Mouse (Mus musculus): ENCODE measurements at regions not wholly inside any gene's neighbourhood (a gene's known extent, or its start where the extent isn't known, plus 50 kb on each side); places are given as distances from the start of the nearest gene placed in this dataset.
A peak's percentile ranks its signal among the peaks of the same experiment; 100 is the strongest.

- DNase-seq (ENCODE audit: low read depth, low spot score) = no peak
- H3K27me3 ChIP-seq = no peaks in the 10 kb centered on the region
- ChIA-PET POLR2A (interaction anchor here (1.1 kb wide), 1 partner anchor 16 kb away, joined by 4 read pairs; no protein-coding TSS in a partner anchor), CTCF (no interaction called here)
- no peak for ATAC-seq
- in situ Hi-C loops (cut with MboI; ENCODE audit: low pct_unique_long_range_greater_than_20kb) = no loop called here
- TF ChIP-seq CTCF (IDR thresholded peaks at IDR 0.05) = no peak
Measured at GRCm38 (mm10) chr17:45318211-45319076, 115.1 kb downstream of the Cdc5l start.

GRCm38 (mm10) chr17:45312510-45313266, 120.8 kb downstream of the Cdc5l start:
- CTCF ChIA-PET = no interaction called here
- peaks cover 3% of the 10 kb centered on the region for H3K27me3 ChIP-seq
- DNase-seq (ENCODE audit: low read depth, low spot score) (no peak), ATAC-seq (no peak)
- no peak for TF ChIP-seq CTCF (IDR thresholded peaks at IDR 0.05)
- in situ Hi-C loops (cut with MboI; ENCODE audit: low pct_unique_long_range_greater_than_20kb) = no loop called here
- POLR2A ChIA-PET = no interaction called here

GRCm38 (mm10) chr17:45306506-45306905, 127.0 kb downstream of the Cdc5l start:
- TF ChIP-seq CTCF (IDR thresholded peaks at IDR 0.05) = no peak
- H3K27me3 ChIP-seq = peaks cover 4% of the 10 kb centered on the region
- CTCF ChIA-PET = no interaction called here
- DNase-seq (ENCODE audit: low read depth, low spot score) (no peak), ATAC-seq (no peak)
- POLR2A ChIA-PET = no interaction called here
- in situ Hi-C loops (cut with MboI; ENCODE audit: low pct_unique_long_range_greater_than_20kb) = no loop called here

- TF ChIP-seq CTCF (IDR thresholded peaks at IDR 0.05) = no peak
- no peak for ATAC-seq
- ChIA-PET POLR2A (interaction anchor here (1.0 kb wide), 1 partner anchor 15 kb away, joined by 4 read pairs; no protein-coding TSS in a partner anchor), CTCF (no interaction called here)
- no peak for DNase-seq (ENCODE audit: low read depth, low spot score)
- H3K27me3 ChIP-seq = peaks cover 4% of the 10 kb centered on the region
- in situ Hi-C loops (cut with MboI; ENCODE audit: low pct_unique_long_range_greater_than_20kb) = no loop called here
Measured at GRCm38 (mm10) chr17:45303183-45303582, 130.4 kb downstream of the Cdc5l start.

- ATAC-seq (no peak), DNase-seq (ENCODE audit: low read depth, low spot score) (no peak)
- TF ChIP-seq CTCF (IDR thresholded peaks at IDR 0.05) = no peak
- in situ Hi-C loops (cut with MboI; ENCODE audit: low pct_unique_long_range_greater_than_20kb) = loop anchor here (5.0 kb wide), 1 partner anchor 74 kb away; no protein-coding TSS in a partner anchor
- POLR2A ChIA-PET = no interaction called here
- no peaks in the 10 kb centered on the region for H3K27me3 ChIP-seq
- CTCF ChIA-PET = interaction anchor here (2.3 kb wide), 1 partner anchor 74 kb away, joined by 6 read pairs; no protein-coding TSS in a partner anchor
Measured at GRCm38 (mm10) chr17:45298355-45298754, 135.2 kb downstream of the Cdc5l start.

- in situ Hi-C loops (cut with MboI; ENCODE audit: low pct_unique_long_range_greater_than_20kb) = loop anchor here (5.0 kb wide), 1 partner anchor 74 kb away; no protein-coding TSS in a partner anchor
- ATAC-seq (no peak), DNase-seq (ENCODE audit: low read depth, low spot score) (no peak)
Measured at GRCm38 (mm10) chr17:45297860-45298259, 135.7 kb downstream of the Cdc5l start.

GRCm38 (mm10) chr17:45296363-45296762, 137.2 kb downstream of the Cdc5l start:
- ATAC-seq (no peak), DNase-seq (ENCODE audit: low read depth, low spot score) (no peak)
- ChIA-PET CTCF (interaction anchor here (2.3 kb wide), 1 partner anchor 76 kb away, joined by 6 read pairs; no protein-coding TSS in a partner anchor), POLR2A (no interaction called here)
- in situ Hi-C loops (cut with MboI; ENCODE audit: low pct_unique_long_range_greater_than_20kb) = loop anchor here (5.0 kb wide), 1 partner anchor 76 kb away; no protein-coding TSS in a partner anchor
- no peaks in the 10 kb centered on the region for H3K27me3 ChIP-seq
- peak; percentile 65 for TF ChIP-seq CTCF (IDR thresholded peaks at IDR 0.05)

More at GRCm38 (mm10) chr17:45297860-45298259, 135.7 kb downstream of the Cdc5l start:
- no peak for TF ChIP-seq CTCF (IDR thresholded peaks at IDR 0.05)
- H3K27me3 ChIP-seq = no peaks in the 10 kb centered on the region
- ChIA-PET CTCF (interaction anchor here (2.3 kb wide), 1 partner anchor 74 kb away, joined by 6 read pairs; no protein-coding TSS in a partner anchor), POLR2A (no interaction called here)

GRCm38 (mm10) chr17:45294886-45295285, 138.7 kb downstream of the Cdc5l start:
- no peak for TF ChIP-seq CTCF (IDR thresholded peaks at IDR 0.05)
- ATAC-seq (no peak), DNase-seq (ENCODE audit: low read depth, low spot score) (no peak)
- in situ Hi-C loops (cut with MboI; ENCODE audit: low pct_unique_long_range_greater_than_20kb) = loop anchor here (5.0 kb wide), 1 partner anchor 77 kb away; no protein-coding TSS in a partner anchor
- POLR2A ChIA-PET = no interaction called here
- H3K27me3 ChIP-seq = no peaks in the 10 kb centered on the region
- CTCF ChIA-PET = no interaction called here

- in situ Hi-C loops (cut with MboI; ENCODE audit: low pct_unique_long_range_greater_than_20kb) = no loop called here
- ATAC-seq (no peak), DNase-seq (ENCODE audit: low read depth, low spot score) (no peak)
- H3K27me3 ChIP-seq = no peaks in the 10 kb centered on the region
- ChIA-PET POLR2A (no interaction called here), CTCF (no interaction called here)
- no peak for TF ChIP-seq CTCF (IDR thresholded peaks at IDR 0.05)
Measured at GRCm38 (mm10) chr17:45294256-45294865, 139.2 kb downstream of the Cdc5l start.

GRCm38 (mm10) chr17:45292883-45293282, 140.7 kb downstream of the Cdc5l start:
- no peaks in the 10 kb centered on the region for H3K27me3 ChIP-seq
- DNase-seq (ENCODE audit: low read depth, low spot score) (no peak), ATAC-seq (no peak)
- in situ Hi-C loops (cut with MboI; ENCODE audit: low pct_unique_long_range_greater_than_20kb) = no loop called here
- ChIA-PET POLR2A (no interaction called here), CTCF (no interaction called here)
- no peak for TF ChIP-seq CTCF (IDR thresholded peaks at IDR 0.05)
